Mouse (Mus musculus) lung, adult 2 months (tissue): Measurements from ENCODE around the gene Apobec2.

Experiments
- CTCF ChIP-seq: fragments of 200-500 bp; IDR thresholded peaks from 2 replicates; pipeline ENCODE4 v1.5.1; 2011; ENCODE audit warnings: mild to moderate bottlenecking, low read length, control low read depth; ENCODE audit not compliant: insufficient read depth
- POLR2A ChIP-seq: fragments of 200-500 bp; IDR thresholded peaks from 2 replicates; pipeline ENCODE4 v1.6.1; 2011; ENCODE audit warnings: low read depth, mild to moderate bottlenecking, control low read depth, low read length, borderline replicate concordance; ENCODE audit errors: extremely low read depth

DNA sequence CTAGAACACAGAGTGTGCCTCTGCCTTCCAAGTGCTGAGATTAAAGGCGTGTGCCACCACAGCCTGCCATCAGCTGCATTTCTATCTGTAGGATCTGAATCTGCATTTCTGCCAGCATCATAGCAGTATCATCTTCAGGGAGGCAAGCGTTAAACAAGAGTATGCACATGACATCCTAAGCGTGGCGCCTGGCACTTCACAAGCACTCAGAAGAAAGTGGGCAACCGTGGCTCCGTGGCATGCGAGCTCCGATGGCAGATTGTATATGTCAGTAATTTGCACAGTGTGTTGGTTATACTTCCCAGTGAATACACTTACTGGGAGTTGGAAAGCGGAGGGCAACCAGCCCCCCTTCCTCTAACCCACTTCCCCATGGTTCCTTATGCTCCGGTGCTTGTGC, 47.2 kb upstream of the Apobec2 start:
- no peak for TF ChIP-seq POLR2A
- no peak for TF ChIP-seq CTCF
